Mouse (Mus musculus) monocyte, adult 5-6 weeks (primary cell): Measurements from ENCODE around the gene Tbc1d14. TPM values are rescaled to one million over a fixed set of nuclear protein-coding genes. Genes with fewer than 3 reads are reported as not detected.
A peak's percentile ranks its signal among the peaks of the same experiment; 100 is the strongest.

ENCODE experiments used
- ATAC-seq: fragments of 153-309, 156-312 bp; replicated peaks from 2 replicates; pipeline ENCODE4 v1.8.0; 2017; ENCODE audit warnings: mild to moderate bottlenecking; ENCODE audit not compliant: low TSS enrichment, insufficient number of reproducible peaks, severe bottlenecking, poor library complexity, low FRiP score
- total RNA-seq: library from RNA; stranded (forward); fragments of 200-1000, 200-491, 200-594 nt; gene quantifications from 3 replicates; pipeline ENCODE4 v1.2.3, GENCODE M21; 2017

Tbc1d14 gene
- total RNA-seq, 1 experiment from 2014 or later, result 18.7 TPM

DNA sequence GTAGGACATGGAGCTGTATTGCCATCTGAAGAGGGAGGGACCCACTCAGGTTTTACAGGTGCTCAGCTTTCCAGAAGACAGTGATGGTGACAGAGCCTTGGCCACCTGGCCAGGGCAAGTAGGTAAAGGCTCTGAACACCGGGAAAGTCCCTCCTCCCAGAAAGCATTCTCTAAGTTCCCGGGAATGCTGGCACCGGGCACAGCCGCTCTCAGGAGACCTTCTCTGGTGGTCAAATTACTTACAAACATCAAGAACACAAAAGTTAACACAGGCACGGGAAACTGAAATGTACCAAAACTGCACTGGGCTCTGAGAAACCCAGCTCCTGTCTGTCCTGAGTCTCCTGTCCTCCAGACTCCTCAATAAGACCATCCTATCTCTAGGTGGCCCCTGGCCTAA lies 63.4 kb downstream of the Tbc1d14 start:
- no peak for ATAC-seq

DNA sequence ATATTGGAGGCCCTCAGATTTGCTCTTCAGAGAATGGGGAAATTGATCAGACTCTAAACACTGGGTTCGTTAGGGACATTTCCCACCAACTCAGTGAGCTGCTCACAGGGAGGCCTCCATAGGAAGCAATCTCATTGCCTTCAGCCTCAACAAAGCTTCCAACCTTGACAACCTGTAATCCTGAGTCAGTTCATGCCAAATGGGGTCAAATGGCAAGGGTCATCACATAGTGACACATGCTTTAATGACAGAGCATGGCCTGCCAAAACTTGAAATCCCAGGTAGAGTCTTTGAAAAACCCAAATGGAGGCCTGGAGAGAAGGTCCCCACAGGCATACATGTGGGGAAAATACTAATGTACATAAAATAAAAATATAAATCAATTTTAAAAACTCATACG lies 66.2 kb downstream of the Tbc1d14 start:
- no peak for ATAC-seq

DNA sequence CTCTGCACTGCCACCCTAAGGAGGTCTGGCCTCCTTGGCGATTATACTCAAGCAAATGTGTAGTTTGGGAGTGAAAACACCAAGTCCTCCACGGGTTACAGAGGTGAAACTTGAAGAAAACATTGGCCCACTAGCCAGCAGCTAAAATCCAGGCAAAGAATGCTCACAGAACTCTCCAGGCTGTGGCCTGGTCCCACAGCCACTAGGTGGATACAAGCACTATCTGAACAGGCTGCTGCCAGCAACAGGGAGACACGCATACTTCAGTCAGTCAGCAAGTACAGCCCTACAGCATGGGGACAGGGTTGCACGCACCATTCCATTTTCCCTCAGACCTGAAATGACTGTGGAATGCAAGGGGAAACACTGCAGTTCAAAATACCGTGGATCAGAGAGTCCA lies 66.8 kb downstream of the Tbc1d14 start:
- ATAC-seq, result no peak

DNA sequence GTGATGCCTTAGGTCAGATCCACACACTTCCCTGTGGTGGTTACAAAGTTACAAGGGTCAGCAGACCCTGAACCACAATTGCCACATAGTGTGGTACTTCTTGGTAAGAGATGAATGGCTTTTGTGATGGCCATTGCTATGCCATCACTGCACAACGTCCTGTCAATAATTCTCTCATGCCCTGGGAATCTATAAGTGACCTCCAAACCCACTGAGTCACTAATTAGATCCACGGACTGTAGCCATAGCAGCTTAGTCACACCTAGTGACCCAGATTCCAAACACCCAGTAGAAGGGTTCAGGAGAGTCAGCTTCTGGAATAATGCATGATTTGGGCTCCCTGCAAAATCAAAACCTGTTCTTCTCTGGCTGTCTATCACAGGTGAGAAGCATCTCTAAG lies 67.9 kb downstream of the Tbc1d14 start:
- no peak for ATAC-seq

DNA sequence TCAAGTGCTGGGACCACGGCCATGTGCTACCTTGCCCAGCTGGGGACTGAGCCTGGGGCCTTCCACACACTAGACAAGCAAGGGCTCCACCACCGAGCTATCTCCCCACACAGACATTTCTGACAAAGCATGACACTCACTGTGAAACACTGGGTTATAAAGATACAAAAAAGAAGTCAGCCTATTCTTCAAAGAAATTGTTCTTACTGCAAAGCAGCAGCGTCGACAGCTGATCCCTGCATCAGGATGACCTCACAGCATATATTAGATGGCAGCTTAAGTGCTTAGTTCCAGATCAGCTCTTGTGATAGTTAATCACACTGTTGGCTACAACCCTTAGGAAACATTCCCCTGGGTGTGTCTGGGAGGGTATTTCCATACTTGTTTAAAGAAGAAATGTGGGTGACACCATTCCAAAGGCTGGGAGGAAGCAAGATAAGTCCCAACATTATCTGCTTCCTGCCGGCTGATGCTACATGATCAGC lies 69.8 kb downstream of the Tbc1d14 start:
- ATAC-seq, result no peak

DNA sequence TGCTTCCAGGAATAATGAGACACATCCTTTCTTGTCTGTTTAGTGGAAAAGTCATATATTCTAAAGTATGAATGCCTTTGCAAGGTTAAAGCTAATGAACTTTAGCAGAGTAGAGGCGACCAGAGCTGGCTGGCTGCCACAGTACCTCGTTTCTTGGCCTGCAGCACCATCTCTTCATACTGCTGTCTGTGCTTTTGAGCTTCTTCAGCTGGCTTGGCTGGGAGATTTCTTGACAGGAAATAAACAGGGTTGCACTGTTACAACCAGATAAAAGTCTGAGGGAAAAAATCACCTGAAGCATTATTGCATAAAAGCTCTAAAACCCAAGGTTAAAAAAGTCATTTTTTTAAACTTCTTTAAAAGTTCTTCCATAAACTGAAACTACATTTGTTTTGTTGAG lies 70.3 kb downstream of the Tbc1d14 start:
- ATAC-seq, result no peak

DNA sequence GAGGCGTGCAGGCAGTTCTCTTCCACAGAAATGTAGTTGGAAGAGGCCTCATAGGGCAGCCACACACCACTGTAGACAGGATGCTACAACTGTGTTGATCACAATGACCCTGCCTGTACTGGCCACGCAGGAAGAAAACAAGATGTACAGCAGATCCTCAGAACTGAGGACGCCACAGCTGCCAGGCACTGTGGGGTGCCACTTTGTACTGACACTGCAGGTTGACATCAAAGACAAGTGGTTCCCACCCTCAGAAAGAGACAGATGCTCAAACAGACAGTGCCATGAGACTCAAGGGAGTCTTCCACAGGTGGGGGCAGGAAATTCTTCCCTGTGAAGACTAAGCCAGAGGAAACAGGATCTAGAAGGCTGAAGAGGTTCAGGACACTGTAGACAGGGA lies 73.3 kb downstream of the Tbc1d14 start:
- ATAC-seq, result no peak

DNA sequence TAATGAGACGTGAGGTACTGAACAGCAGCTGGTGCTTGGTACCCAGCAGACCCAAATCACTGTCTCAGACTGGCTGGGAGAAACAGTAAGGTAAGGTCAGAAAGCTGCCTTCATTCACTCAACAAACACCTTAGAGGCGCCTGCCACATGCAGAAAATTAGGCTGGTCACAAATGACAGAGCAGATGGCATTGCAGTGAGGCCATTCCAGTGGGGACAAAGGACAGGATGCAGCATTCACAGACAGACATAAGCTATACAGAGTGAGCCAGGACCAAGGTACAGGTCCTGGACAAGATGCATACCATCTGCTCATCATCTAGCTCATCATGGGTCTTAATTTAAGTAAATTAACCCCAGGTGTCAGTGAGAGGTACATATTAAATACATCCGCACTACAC lies 75.5 kb downstream of the Tbc1d14 start:
- ATAC-seq, result no peak

DNA sequence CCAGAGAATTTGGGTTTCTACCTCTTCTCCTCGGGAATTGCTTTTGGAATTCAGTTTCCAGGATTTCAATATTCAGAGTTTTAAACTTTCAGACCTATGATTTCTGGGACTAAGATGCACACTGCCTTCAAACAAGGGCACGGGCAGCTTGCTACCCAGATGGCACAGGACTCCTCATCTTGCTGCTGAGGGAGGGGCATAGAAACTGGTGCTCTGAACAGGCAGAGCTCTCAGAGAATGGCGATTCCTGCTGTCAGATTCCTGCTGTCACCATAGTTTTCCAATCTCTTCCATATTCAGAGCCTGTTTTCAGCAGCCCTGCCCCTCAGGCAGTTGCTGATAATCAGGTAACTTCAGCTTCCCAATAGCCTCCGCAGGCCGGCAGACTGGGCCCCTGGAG lies 77.5 kb downstream of the Tbc1d14 start:
- no peak for ATAC-seq

DNA sequence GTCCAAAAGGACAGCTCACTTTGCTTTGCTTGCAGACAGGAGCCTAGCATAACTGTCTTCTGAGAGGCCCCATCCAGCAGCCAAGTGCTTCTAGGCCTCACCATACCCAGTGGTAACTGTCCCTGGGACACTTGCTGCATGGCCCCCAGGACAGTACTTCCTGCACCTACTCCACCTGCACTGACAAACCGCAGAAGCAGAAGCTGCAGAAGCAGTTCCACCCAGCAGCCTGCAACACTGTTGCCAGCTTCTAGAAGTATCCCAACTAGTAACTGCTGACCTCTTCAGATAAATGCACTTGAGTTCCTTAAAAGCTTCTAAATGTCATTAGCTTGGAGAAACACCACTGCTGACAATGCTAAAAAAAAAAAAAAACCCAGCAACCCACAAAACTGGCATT lies 78.0 kb downstream of the Tbc1d14 start:
- ATAC-seq, result no peak

DNA sequence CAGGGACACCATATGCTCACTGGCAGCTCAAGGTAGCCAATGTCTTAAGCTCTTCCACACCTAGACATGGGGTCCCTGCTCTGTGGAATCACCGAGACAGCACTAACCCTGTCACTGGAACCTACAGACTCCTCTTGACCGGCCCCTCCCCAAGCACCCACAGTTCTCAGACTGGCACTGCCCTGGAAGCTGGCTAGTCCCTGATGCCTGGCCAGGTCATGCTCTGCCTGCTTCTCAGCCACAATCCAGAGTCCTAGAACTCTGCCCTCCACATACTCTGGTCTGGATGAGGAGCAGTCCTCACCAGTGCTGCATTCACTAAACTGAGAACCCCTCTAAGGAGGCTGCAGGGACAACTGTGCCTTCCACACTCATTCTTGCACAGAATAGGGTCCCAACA lies 82.1 kb downstream of the Tbc1d14 start:
- no peak for ATAC-seq

DNA sequence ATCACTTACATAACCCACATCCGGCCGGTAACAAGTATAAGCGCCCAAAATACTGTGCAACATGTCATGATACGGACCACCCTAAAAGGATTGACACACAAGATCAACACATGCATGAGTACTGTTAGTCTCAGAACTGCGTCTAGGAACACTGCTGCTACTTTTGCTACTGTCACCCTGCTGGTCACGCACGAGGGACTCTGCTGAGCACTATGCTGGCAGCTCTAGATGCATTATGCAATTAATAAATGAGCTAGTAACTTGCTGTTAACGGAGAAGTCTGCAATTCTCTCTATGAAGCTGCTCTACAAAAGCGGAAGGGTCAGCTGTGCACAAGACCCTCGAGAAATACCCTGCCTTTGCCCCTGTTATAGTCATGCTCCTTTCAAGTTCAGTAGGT lies 84.7 kb downstream of the Tbc1d14 start:
- ATAC-seq, result no peak

DNA sequence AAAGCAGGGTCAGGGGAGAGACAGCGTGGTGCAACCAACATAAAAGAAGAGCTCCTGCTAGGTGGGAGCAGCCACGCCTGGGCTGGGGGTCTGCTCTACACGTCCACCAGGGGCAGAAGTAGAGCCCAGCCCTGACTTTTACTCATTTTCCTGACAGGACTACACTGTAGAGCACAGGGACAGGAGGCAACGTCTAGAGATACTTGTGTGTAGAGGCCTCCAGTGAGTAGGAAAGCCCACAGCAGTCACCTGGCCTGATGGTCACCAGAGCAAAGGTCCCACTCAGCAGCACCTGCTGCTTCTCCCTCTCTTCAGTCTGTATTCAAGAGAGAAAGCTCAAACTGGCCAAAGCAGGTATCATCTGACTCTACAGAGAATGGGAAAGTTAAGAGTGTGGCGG lies 87.4 kb downstream of the Tbc1d14 start:
- ATAC-seq, result no peak

DNA sequence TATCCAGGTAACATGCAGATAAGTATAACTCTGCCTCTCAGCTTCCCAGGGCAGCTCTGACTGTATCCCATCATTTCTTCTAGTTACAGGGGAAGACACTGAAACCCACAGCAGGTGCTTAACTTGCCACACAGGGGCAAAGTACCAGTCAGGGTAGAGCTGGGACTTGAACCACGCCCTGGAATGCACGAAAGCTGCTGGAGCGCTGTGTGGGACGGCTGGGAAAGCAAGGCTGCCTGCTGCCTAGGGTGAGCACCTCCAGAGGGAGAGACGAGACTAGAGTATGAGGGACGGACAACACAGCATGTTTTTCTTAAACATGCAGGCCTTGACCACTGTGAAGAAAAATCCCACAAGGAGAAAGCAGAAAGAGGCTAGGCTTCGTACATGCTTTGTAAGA lies 87.8 kb downstream of the Tbc1d14 start:
- no peak for ATAC-seq

DNA sequence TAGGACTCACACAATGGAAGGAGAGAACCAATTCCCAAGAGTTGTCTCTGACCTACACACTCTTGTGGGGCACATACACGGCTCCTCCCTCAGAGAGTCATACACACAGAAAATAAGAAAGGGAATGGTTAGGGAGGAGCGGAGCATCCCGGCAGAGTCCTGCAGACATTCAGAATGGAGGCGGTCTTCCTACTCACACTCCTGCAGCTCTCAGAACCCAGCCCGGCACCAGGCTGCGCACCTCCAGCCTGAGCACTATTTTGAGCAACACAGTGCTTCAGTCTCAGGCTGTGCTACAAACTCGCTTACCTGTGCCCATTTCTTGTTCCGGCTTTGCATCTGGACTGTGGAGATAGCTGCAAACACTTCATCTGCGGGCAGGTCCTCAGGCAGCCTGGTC lies 98.4 kb downstream of the Tbc1d14 start:
- ATAC-seq, result no peak

DNA sequence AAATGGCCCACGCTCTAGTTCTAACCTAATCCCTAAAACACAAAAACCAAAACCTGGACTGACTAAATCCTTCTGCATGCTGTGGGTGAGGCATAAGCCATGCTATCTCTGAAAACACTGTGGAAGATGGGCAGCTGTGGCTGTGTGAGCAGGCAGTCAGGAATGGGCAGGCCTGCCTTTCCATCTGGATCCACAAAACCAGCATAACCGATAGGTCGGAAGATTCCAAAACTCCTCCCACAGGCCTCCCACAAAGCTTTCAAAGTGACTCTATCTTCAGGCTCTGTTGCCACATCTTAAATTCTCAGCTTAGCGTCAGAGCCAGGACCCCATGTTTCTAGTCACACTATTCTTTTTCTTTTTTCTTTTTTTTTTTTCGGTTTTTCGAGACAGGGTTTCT lies 99.2 kb downstream of the Tbc1d14 start:
- no peak for ATAC-seq

DNA sequence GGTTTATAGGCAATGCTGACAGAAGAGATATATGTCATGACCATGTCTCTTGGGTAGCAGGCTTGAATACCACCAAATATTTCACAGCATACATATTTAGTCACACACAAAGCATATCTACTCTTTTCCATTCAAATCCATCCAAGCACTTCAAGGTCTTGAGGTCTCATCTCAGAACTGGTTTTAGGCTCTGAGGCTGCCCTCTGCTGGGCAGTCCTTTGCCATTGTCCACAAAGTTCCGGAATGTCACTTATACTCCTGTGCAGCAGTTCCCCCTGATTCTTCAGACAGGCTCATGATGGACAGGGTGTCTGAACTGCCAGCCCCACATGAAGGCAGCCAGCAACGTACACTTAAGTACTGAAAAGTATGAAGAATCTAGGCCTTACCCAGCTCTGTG lies 103.9 kb downstream of the Tbc1d14 start:
- ATAC-seq, result no peak

DNA sequence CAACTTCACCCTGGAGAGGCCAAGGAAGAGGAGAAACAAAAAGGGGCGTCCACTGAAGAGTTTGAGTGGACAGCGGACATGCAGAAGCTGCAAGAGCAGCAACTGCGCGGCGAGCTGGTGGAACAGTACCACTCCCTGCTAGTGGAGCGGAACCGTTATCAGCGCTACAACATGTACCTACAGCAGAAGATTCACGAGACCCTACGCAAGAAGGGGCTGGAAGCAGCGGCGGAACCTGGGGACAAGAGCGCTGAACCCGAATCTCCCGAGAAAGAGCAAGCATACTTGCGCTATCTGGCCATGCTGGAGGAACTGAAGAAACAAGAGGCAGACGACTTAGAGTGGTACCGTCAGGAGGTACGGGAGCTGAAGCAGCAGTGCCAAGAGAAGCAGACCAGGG lies 107.8 kb downstream of the Tbc1d14 start:
- no peak for ATAC-seq

DNA sequence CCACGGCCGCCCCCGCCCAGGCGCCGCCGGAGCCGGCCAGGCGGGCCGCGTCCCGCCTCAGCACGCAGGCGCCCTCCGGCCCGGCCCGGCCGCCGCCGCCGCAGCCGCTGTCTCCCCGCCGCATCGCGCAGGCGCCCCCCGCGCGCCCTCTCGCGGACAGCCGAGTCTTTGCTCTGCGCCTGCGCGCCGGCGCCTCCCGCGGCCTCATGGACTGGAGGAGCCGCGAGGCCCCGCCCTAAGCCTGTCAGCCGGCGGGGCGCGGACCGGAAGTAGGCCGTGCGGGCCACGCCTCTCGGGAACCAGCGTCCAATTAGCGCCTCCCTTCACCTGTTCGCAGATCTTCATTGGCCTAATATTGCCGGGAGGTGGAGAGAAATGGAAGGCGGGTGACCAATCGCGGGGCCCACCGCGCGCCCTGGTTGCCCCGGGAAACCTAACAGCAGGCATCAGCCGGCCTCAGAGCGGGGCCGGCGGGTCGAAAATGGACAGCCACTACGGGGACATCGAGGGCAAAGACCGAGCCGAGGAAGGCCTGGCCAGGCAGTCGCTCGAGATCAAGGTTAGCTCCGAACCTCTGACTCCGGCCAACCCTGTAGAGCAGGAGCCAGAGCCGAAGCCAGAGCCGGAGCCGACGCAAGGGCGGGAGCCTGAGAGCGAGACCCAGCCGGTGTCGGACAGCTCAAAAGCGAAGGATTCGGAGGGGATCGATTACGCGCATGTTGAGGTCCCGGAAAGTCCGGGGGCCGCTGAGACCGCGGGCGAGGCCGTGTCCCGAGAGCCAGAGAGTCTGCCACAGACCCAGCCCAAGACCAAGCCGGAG lies 108.7 kb downstream of the Tbc1d14 start, which contains the start of the genes Tada2b and Ccdc96:
TSS of gene Tada2b (minus strand) at position 115 of the 820 bp plus-strand sequence.
TSS of gene Ccdc96 (plus strand) at position 418 of the 820 bp plus-strand sequence.
- ATAC-seq, result peak; percentile 95

DNA sequence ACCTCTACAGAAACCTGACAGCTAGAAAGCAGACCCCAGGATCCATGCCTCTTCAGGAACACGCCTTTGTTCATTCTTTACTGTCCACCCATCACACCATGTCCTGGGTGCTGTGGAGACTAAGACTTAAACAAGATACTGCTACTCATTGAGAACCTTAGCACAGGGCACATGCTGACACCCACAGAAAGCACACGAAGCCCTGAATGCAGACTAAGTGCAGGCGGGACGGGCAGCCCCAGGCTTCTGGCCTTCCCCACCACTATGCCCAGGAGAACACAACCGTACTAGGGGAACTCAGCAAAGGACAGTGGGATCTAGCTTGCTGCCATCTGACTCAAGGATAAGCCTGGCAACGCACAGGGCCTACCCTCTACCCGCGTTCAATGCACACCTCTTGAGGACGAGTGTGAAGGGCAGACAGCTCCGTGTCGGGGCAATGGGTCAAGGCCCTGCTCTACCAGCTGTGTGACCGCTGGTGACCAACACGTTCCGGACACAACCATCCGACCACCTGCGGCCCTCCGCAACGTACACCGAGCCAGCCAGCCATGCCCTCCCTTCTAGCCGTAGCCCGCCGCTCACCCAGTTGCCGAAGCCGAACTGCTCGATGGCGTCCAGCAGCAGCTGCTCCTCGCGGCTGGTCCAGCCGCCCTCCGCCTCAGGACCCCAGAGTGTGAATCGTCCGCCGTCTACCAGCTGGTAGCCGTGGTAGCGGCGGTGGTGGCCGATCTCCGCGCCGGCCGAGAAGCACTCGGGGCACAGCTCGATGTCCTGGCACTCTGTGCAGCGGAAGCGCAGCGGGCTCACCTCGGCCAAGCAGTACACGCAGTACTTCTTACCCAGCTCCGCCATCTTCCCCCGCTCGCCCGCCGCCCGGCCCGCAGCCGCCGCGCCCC lies 109.6 kb downstream of the Tbc1d14 start:
- peak; percentile 30; the same call in 1 of the 2 replicates for ATAC-seq
